Mouse (Mus musculus) MEL (cell line): ENCODE measurements around the gene Ccdc96. TPM values are rescaled to one million over a fixed set of nuclear protein-coding genes. Genes with fewer than 3 reads are reported as not detected.

Experiments used
- DNase-seq: peaks from one replicate; pipeline ENCODE4 v3.0.0; 2011; ENCODE audit warnings: low read depth, low spot score
- H3K27ac ChIP-seq: 2 replicates; pipeline ENCODE4 v1.5.1; 2012; ENCODE audit warnings: low read depth, mild to moderate bottlenecking, control low read depth, low read length, moderate library complexity; ENCODE audit not compliant: control insufficient read depth
- H3K27me3 ChIP-seq, 2 experiments: fragments of 150-350 bp in 1 of 2; sonication (generic) in 1 of 2; 2 replicates each; pipeline ENCODE4 v1.6.1; 2012; ENCODE audit warnings: low read length in 2 of 2, mild to moderate bottlenecking in 2 of 2, improper control_type of control experiment in 1 of 2, moderate library complexity in 1 of 2; ENCODE audit not compliant: insufficient read depth in 2 of 2, control insufficient read depth in 1 of 2
- H3K36me3 ChIP-seq, 2 experiments: 2 replicates each; pipeline ENCODE4 v1.6.1; 2012 to 2014; ENCODE audit warnings: low read length in 2 of 2, improper control_type of control experiment in 1 of 2, inconsistent platforms in 1 of 2, mild to moderate bottlenecking in 1 of 2; ENCODE audit not compliant: insufficient read depth in 2 of 2, control insufficient read depth in 1 of 2
- H3K4me1 ChIP-seq, 2 experiments: fragments of 150-350 bp in 1 of 2; sonication (generic) in 1 of 2; 2 replicates each; pipeline ENCODE4 v1.6.1; 2012; ENCODE audit warnings: low read length in 2 of 2, improper control_type of control experiment in 1 of 2, mild to moderate bottlenecking in 1 of 2; ENCODE audit not compliant: insufficient read depth in 2 of 2, control insufficient read depth in 1 of 2
- H3K4me3 ChIP-seq, 2 experiments: fragments of 150-350 bp in 1 of 2; sonication (generic) in 1 of 2; 2 replicates each; pipeline ENCODE4 v1.5.1; 2012; ENCODE audit warnings: low read depth in 2 of 2, low read length in 2 of 2, mild to moderate bottlenecking in 2 of 2, moderate library complexity in 2 of 2, control low read depth in 1 of 2, improper control_type of control experiment in 1 of 2; ENCODE audit not compliant: control insufficient read depth in 1 of 2, insufficient read depth in 1 of 2
- H3K79me2 ChIP-seq: 2 replicates; pipeline ENCODE4 v1.6.1; 2012; ENCODE audit warnings: mild to moderate bottlenecking, low read length, moderate library complexity; ENCODE audit not compliant: control insufficient read depth, poor library complexity, insufficient read depth
- H3K9ac ChIP-seq: 2 replicates; pipeline ENCODE4 v1.6.1; 2012; ENCODE audit warnings: low read depth, mild to moderate bottlenecking, control low read depth, low read length, moderate library complexity; ENCODE audit not compliant: control insufficient read depth, poor library complexity, severe bottlenecking
- H3K9me3 ChIP-seq: fragments of 150-350 bp; sonication (generic); replicated peaks from 2 replicates; pipeline ENCODE4 v1.6.1; 2012; ENCODE audit warnings: mild to moderate bottlenecking, low read length, improper control_type of control experiment, moderate library complexity; ENCODE audit not compliant: insufficient read depth
- BHLHE40 ChIP-seq: IDR thresholded peaks from 2 replicates; pipeline ENCODE4 v1.6.1; 2012; ENCODE audit warnings: low read depth, mild to moderate bottlenecking, inconsistent platforms, low read length, improper control_type of control experiment, borderline replicate concordance
- CHD2 ChIP-seq: IDR thresholded peaks from 2 replicates; pipeline ENCODE4 v1.6.1; 2011; ENCODE audit warnings: low read length, improper control_type of control experiment
- CTCF ChIP-seq, 3 experiments: IDR thresholded peaks in 2 of 3; conservative IDR thresholded peaks in 1 of 3; 2 replicates each; pipeline ENCODE4 v1.5.1; 2011 to 2012; ENCODE audit warnings: low read length in 3 of 3, low read depth in 2 of 3, mild to moderate bottlenecking in 2 of 3, improper control_type of control experiment in 1 of 3, inconsistent platforms in 1 of 3, mixed read lengths in 1 of 3, moderate library complexity in 1 of 3; ENCODE audit not compliant: control insufficient read depth in 1 of 3, insufficient read depth in 1 of 3, poor library complexity in 1 of 3, severe bottlenecking in 1 of 3
- E2F4 ChIP-seq: IDR thresholded peaks from 2 replicates; pipeline ENCODE4 v1.6.1; 2011; ENCODE audit warnings: low read depth, low read length, improper control_type of control experiment, borderline replicate concordance
- ELF1 ChIP-seq: IDR thresholded peaks from 2 replicates; pipeline ENCODE4 v1.6.1; 2014; ENCODE audit warnings: low read depth, mild to moderate bottlenecking, inconsistent platforms, low read length, improper control_type of control experiment, moderate library complexity
- EP300 ChIP-seq, 2 experiments: IDR thresholded peaks; 2 replicates each; pipeline ENCODE4 v1.6.1; 2011; ENCODE audit warnings: improper control_type of control experiment in 2 of 2, low read length in 2 of 2, low read depth in 1 of 2, mild to moderate bottlenecking in 1 of 2
- ETS1 ChIP-seq: IDR thresholded peaks from 2 replicates; pipeline ENCODE4 v1.6.1; 2012; ENCODE audit warnings: low read depth, mild to moderate bottlenecking, inconsistent platforms, low read length, improper control_type of control experiment, moderate library complexity
- GABPA ChIP-seq: IDR thresholded peaks from 2 replicates; pipeline ENCODE4 v1.6.1; 2012; ENCODE audit warnings: low read depth, mild to moderate bottlenecking, inconsistent platforms, low read length, improper control_type of control experiment, moderate library complexity
- GATA1 ChIP-seq: IDR thresholded peaks from 2 replicates; pipeline ENCODE4 v1.6.1; 2011; ENCODE audit warnings: low read depth, low read length, improper control_type of control experiment
- HCFC1 ChIP-seq: IDR thresholded peaks from 2 replicates; pipeline ENCODE4 v1.6.1; 2012; ENCODE audit warnings: low read depth, mild to moderate bottlenecking, inconsistent platforms, low read length, improper control_type of control experiment, moderate library complexity
- JUND ChIP-seq: IDR thresholded peaks from 2 replicates; pipeline ENCODE4 v1.6.1; 2011; ENCODE audit warnings: low read depth, mild to moderate bottlenecking, improper control_type of control experiment, low read length
- KAT2A ChIP-seq: conservative IDR thresholded peaks from 2 replicates; pipeline ENCODE4 v1.6.1; 2012; ENCODE audit warnings: low read depth, low read length, improper control_type of control experiment, inconsistent platforms
- MAFK ChIP-seq: IDR thresholded peaks from 2 replicates; pipeline ENCODE4 v1.6.1; 2011; ENCODE audit warnings: low read depth, mild to moderate bottlenecking, low read length, improper control_type of control experiment, borderline replicate concordance
- MAX ChIP-seq: IDR thresholded peaks from 2 replicates; pipeline ENCODE4 v1.6.1; 2011; ENCODE audit warnings: low read length, improper control_type of control experiment
- MAZ ChIP-seq: IDR thresholded peaks from 2 replicates; pipeline ENCODE4 v1.6.1; 2012; ENCODE audit warnings: low read depth, mild to moderate bottlenecking, inconsistent platforms, low read length, improper control_type of control experiment
- MEF2A ChIP-seq: IDR thresholded peaks from 2 replicates; pipeline ENCODE4 v1.6.1; 2014; ENCODE audit warnings: low read depth, mild to moderate bottlenecking, inconsistent platforms, low read length, improper control_type of control experiment; ENCODE audit not compliant: poor library complexity, insufficient replicate concordance, severe bottlenecking; ENCODE audit errors: extremely low read depth
- MXI1 ChIP-seq: IDR thresholded peaks from 2 replicates; pipeline ENCODE4 v1.6.1; 2011; ENCODE audit warnings: mild to moderate bottlenecking, low read depth, low read length, improper control_type of control experiment
- MYB ChIP-seq: IDR thresholded peaks from 2 replicates; pipeline ENCODE4 v1.6.1; 2011; ENCODE audit warnings: mild to moderate bottlenecking, low read depth, low read length, improper control_type of control experiment
- NELFE ChIP-seq: IDR thresholded peaks from 2 replicates; pipeline ENCODE4 v1.6.1; 2011; ENCODE audit warnings: low read depth, low read length, improper control_type of control experiment
- NRF1 ChIP-seq: IDR thresholded peaks from 2 replicates; pipeline ENCODE4 v1.6.1; 2014; ENCODE audit warnings: low read depth, mild to moderate bottlenecking, inconsistent platforms, low read length, improper control_type of control experiment, moderate library complexity; ENCODE audit not compliant: poor library complexity, insufficient read depth, severe bottlenecking
- RAD21 ChIP-seq: IDR thresholded peaks from 2 replicates; pipeline ENCODE4 v1.6.1; 2011; ENCODE audit warnings: mild to moderate bottlenecking, low read depth, low read length, improper control_type of control experiment
- SIN3A ChIP-seq: IDR thresholded peaks from 2 replicates; pipeline ENCODE4 v1.6.1; 2012; ENCODE audit warnings: low read length, improper control_type of control experiment, inconsistent platforms
- SMC3 ChIP-seq: IDR thresholded peaks from 2 replicates; pipeline ENCODE4 v1.6.1; 2011; ENCODE audit warnings: low read depth, low read length, improper control_type of control experiment
- TBP ChIP-seq: IDR thresholded peaks from 2 replicates; pipeline ENCODE4 v1.8.0; 2011; ENCODE audit warnings: low read depth, low read length, improper control_type of control experiment
- TCF12 ChIP-seq: IDR thresholded peaks from 2 replicates; pipeline ENCODE4 v1.6.1; 2014; ENCODE audit warnings: low read depth, mild to moderate bottlenecking, inconsistent platforms, low read length, improper control_type of control experiment, moderate library complexity
- UBTF ChIP-seq: IDR thresholded peaks from 2 replicates; pipeline ENCODE4 v1.6.1; 2012; ENCODE audit warnings: low read depth, mild to moderate bottlenecking, inconsistent platforms, low read length, improper control_type of control experiment, moderate library complexity, borderline replicate concordance; ENCODE audit not compliant: insufficient read depth
- USF1 ChIP-seq: IDR thresholded peaks from 2 replicates; pipeline ENCODE4 v1.6.1; 2014; ENCODE audit warnings: low read depth, mild to moderate bottlenecking, inconsistent platforms, low read length, improper control_type of control experiment, moderate library complexity
- USF2 ChIP-seq, 2 experiments: IDR thresholded peaks; 2 replicates each; pipeline ENCODE4 v1.6.1; 2011 to 2012; ENCODE audit warnings: improper control_type of control experiment in 2 of 2, low read length in 2 of 2, borderline replicate concordance in 1 of 2, inconsistent platforms in 1 of 2, low read depth in 1 of 2, mild to moderate bottlenecking in 1 of 2; ENCODE audit not compliant: insufficient read depth in 1 of 2
- ZC3H11A ChIP-seq: IDR thresholded peaks from 2 replicates; pipeline ENCODE4 v1.6.1; 2012; ENCODE audit warnings: low read depth, mild to moderate bottlenecking, inconsistent platforms, low read length, improper control_type of control experiment
- ZKSCAN1 ChIP-seq: IDR thresholded peaks from 2 replicates; pipeline ENCODE4 v1.6.1; 2012; ENCODE audit warnings: low read depth, mild to moderate bottlenecking, inconsistent platforms, low read length, improper control_type of control experiment, moderate library complexity
- ZNF384 ChIP-seq: IDR thresholded peaks from 2 replicates; pipeline ENCODE4 v1.6.1; 2012; ENCODE audit warnings: low read depth, mild to moderate bottlenecking, inconsistent platforms, low read length, improper control_type of control experiment
- polyA plus RNA-seq, 2 experiments: library from polyadenylated mRNA; stranded (reverse) in 1 of 2; unstranded in 1 of 2; fragments of >175 nt in 1 of 2; fragments of >200 nt in 1 of 2; gene quantifications; 2 replicates each; pipeline versions ENCODE4 v1.2.1 to v1.2.4; 2012; ENCODE audit warnings: low replicate concordance in 2 of 2, low read depth in 1 of 2; ENCODE audit not compliant: insufficient read length in 2 of 2, insufficient read depth in 1 of 2, missing spikeins in 1 of 2
- total RNA-seq: library from RNA; depleted of rRNA; stranded (reverse); fragments of 300-350 nt; gene quantifications from 2 replicates; pipeline ENCODE4 v1.2.3, GENCODE M21; 2012

Gene Ccdc96
- total and polyA plus RNA-seq, 3 experiments, result 0.31 to 0.64 TPM; not detected in 1

GRCm38 (mm10) chr5:36489225-36489624 lies 4.8 kb downstream of the Ccdc96 start:
- no peak overlapping the region for H3K27ac ChIP-seq
- no peaks in the 10 kb centered on the region for H3K27me3 ChIP-seq
- no peaks in the 10 kb centered on the region; the same call in 1 of the 2 replicates for H3K79me2 ChIP-seq
- no peak overlapping the region for H3K9ac ChIP-seq
- DNase-seq, result no peak
- no peaks in the 10 kb centered on the region for H3K9me3 ChIP-seq
- H3K4me1 ChIP-seq, result peaks cover 0 to 6% of the 10 kb centered on the region in 2 experiments; a peak in 2 of 4 replicates
- no peak overlapping the region for H3K4me3 ChIP-seq
- TF ChIP-seq NELFE, result no peak
- no peak for TF ChIP-seq HCFC1
- TF ChIP-seq TBP, result no peak
- TF ChIP-seq TCF12, result no peak
- TF ChIP-seq BHLHE40, result no peak
- TF ChIP-seq ETS1, result no peak
- TF ChIP-seq MAX, result no peak
- no peak for TF ChIP-seq SIN3A
- no peak for TF ChIP-seq MYB
- TF ChIP-seq ELF1, result no peak
- no peak for TF ChIP-seq ZKSCAN1
- TF ChIP-seq CTCF (IDR thresholded peaks at IDR 0.05 in 2 of 3, conservative IDR thresholded peaks at IDR 0.05 in 1 of 3; ENCODE audit: control insufficient read depth in 1 of 3, insufficient read depth in 1 of 3, low read depth in 2 of 3, low read length in 3 of 3, poor library complexity in 1 of 3, severe bottlenecking in 1 of 3), result peak; percentile 29 to 59 (median 53); a peak in 5 of 6 replicates
- TF ChIP-seq SMC3, result peak; percentile 49
- no peak for TF ChIP-seq MXI1
- peak; percentile 30 for TF ChIP-seq RAD21
- no peak for TF ChIP-seq EP300 (IDR thresholded peaks at IDR 0.05; ENCODE audit: low read depth in 1 of 2, low read length in 2 of 2)
- no peak for TF ChIP-seq ZC3H11A
- no peak for TF ChIP-seq USF2 (IDR thresholded peaks at IDR 0.05; ENCODE audit: borderline replicate concordance in 1 of 2, insufficient read depth in 1 of 2, low read depth in 1 of 2, low read length in 2 of 2)
- no peak for TF ChIP-seq GABPA
- TF ChIP-seq JUND, result no peak
- TF ChIP-seq UBTF, result no peak
- no peak for TF ChIP-seq USF1
- TF ChIP-seq, all 39 proteins: peak for 3
- H3K36me3 ChIP-seq, result no peaks in the 10 kb centered on the region; a peak in 1 of 4 replicates

- Histone ChIP-seq H3K79me2 (no peaks in the 10 kb centered on the region), H3K4me1 (no peaks in the 10 kb centered on the region), H3K9me3 (no peaks in the 10 kb centered on the region), H3K4me3 (no peak overlapping the region), H3K27me3 (no peaks in the 10 kb centered on the region), H3K9ac (no peak overlapping the region), H3K27ac (no peak overlapping the region), H3K36me3 (no peaks in the 10 kb centered on the region; a peak in 1 of 4 replicates)
- DNase-seq, result no peak
- TF ChIP-seq MAFK (no peak), MXI1 (no peak), GATA1 (no peak), ETS1 (no peak), NRF1 (no peak), ZKSCAN1 (no peak), MEF2A (no peak), KAT2A (no peak), USF1 (no peak), E2F4 (no peak), ZNF384 (no peak), NELFE (no peak), MAZ (no peak), CHD2 (no peak)
Measured at GRCm38 (mm10) chr5:36493919-36494318, 9.5 kb downstream of the Ccdc96 start.
